Mouse (Mus musculus) limb, embryonic 10.5 days (tissue): ENCODE results near the gene Cfap54. TPM values are rescaled to one million over a fixed set of nuclear protein-coding genes. Genes with fewer than 3 reads are reported as not detected.

Experiments used
- DNase-seq: peaks from one replicate; pipeline ENCODE4 v3.0.0-alpha.2; 2017; ENCODE audit warnings: low spot score
- H3K27ac ChIP-seq: fragments of 300-500 bp; sonication (generic); 2 replicates; pipeline ENCODE4 v1.5.1; 2016; ENCODE audit warnings: mild to moderate bottlenecking
- H3K27me3 ChIP-seq: fragments of 300-500 bp; sonication (generic); 2 replicates; pipeline ENCODE4 v1.6.1; 2016; ENCODE audit warnings: low read depth, mild to moderate bottlenecking; ENCODE audit not compliant: poor library complexity, severe bottlenecking
- H3K36me3 ChIP-seq: fragments of 300-500 bp; sonication (generic); 2 replicates; pipeline ENCODE4 v1.6.1; 2016; ENCODE audit warnings: mild to moderate bottlenecking, moderate library complexity
- H3K4me1 ChIP-seq: fragments of 300-500 bp; sonication (generic); 2 replicates; pipeline ENCODE4 v1.6.1; 2016
- H3K4me3 ChIP-seq: fragments of 300-500 bp; sonication (generic); 2 replicates; pipeline ENCODE4 v1.5.1; 2016; ENCODE audit warnings: mild to moderate bottlenecking, moderate library complexity
- H3K9me3 ChIP-seq: fragments of 300-500 bp; sonication (generic); replicated peaks from 2 replicates; pipeline ENCODE4 v1.6.1; 2016; ENCODE audit warnings: mild to moderate bottlenecking
- WGBS: fragments of 180-500 bp; shearing (Covaris S2); methylation state at CpG from one replicate; pipeline ENCODE4 v1.1.7; 2016; 5-methylcytosine and 5-hydroxymethylcytosine counted together
- polyA plus RNA-seq: library from polyadenylated mRNA; unstranded; fragments of >200 nt; fragmentation: Nextera tagmentation; extraction: Ambion mirVana; gene quantifications from 2 replicates; pipeline ENCODE4 v1.2.1, GENCODE M21; 2016

The Cfap54 gene
- polyA plus RNA-seq, 1 experiment from 2014 or later, result 0.08 TPM

- H3K4me1 ChIP-seq, result no peaks in the 10 kb centered on the region
- H3K4me3 ChIP-seq, result no peak overlapping the region
- H3K27me3 ChIP-seq, result no peaks in the 10 kb centered on the region
- H3K27ac ChIP-seq, result no peak overlapping the region
- DNase-seq, result no peak
- 97% methylated on average over 1 of the region's 1 CpGs for WGBS
- no peaks in the 10 kb centered on the region for H3K9me3 ChIP-seq
- no peaks in the 10 kb centered on the region for H3K36me3 ChIP-seq
Measured at GRCm38 (mm10) chr10:93115743-93116142, 34.3 kb upstream of the Cfap54 start.

DNA sequence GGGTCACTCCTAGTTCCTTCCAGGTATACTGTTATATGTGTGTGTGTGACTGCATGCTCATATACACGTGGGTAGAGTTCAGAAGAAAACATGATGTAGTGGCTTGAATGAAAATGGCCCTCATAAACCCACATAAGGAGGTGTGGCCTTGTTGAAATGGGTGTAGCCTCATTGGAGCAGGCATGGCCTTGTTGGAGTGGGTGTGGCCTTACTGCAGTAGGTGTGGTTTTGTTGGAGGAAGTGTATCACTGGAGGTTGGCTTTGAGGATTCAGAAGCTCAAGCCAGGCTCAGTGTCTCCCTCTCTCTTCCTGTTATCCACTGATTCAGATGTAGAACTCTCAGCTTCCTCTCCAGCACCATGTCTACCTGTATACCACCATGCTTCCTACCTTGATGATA lies 33.4 kb upstream of the Cfap54 start:
- H3K4me3 ChIP-seq, result no peak overlapping the region
- 90% methylated on average over 1 of the region's 1 CpGs for WGBS
- no peak overlapping the region for H3K27ac ChIP-seq
- no peak for DNase-seq
- H3K36me3 ChIP-seq, result no peaks in the 10 kb centered on the region
- H3K27me3 ChIP-seq, result no peaks in the 10 kb centered on the region
- H3K9me3 ChIP-seq, result no peaks in the 10 kb centered on the region
- H3K4me1 ChIP-seq, result no peaks in the 10 kb centered on the region

DNA sequence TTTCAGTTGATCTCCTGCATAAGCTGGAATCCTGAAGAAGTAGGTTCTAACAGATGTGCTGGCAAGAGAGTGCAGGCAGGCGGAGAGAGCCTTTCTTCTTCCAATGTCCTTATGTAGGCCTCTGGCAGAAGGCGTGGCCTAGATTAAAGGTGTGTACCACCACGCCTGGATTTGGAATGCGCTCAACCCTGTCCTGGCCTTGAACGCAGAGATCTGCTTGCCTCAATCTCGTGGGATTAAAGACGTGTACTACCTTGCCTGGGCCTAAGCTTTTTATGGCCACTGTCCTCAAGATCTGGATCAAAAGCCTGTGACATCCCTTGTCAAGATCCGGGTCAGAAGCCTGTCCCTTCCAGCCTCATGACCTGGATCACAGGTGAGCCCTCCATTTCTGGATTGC lies 32.5 kb upstream of the Cfap54 start:
- WGBS, result 86% methylated on average over 8 of the region's 8 CpGs
- H3K4me3 ChIP-seq, result no peak overlapping the region
- H3K27ac ChIP-seq, result no peak overlapping the region
- H3K4me1 ChIP-seq, result no peaks in the 10 kb centered on the region
- no peaks in the 10 kb centered on the region for H3K9me3 ChIP-seq
- H3K36me3 ChIP-seq, result no peaks in the 10 kb centered on the region
- no peak for DNase-seq
- H3K27me3 ChIP-seq, result no peaks in the 10 kb centered on the region

DNA sequence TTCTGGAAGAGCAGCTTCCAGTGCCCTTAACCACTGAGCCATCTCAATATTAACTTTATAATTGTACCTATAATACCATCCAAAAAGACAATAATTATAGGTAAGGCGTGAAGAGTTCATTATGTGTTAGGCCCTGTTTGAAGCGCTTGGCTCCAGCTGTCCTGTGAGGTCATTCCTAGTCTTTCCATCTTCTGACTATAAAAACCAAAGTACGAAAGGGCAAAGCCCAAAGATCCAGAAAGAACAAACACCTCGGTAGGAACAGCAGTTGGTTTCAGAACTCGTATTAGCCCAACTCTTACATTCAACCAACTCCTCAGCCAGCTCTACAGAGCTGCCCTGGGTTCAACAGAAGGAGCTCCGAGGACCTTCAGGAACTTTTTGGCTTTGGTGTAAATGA lies 30.6 kb upstream of the Cfap54 start:
- no peaks in the 10 kb centered on the region for H3K9me3 ChIP-seq
- H3K4me3 ChIP-seq, result no peak overlapping the region
- no peaks in the 10 kb centered on the region for H3K27me3 ChIP-seq
- H3K36me3 ChIP-seq, result no peaks in the 10 kb centered on the region
- no peak overlapping the region for H3K27ac ChIP-seq
- H3K4me1 ChIP-seq, result no peaks in the 10 kb centered on the region
- DNase-seq, result no peak
- 93% methylated on average over 6 of the region's 6 CpGs for WGBS

GRCm38 (mm10) chr10:93111412-93111811 lies 30.0 kb upstream of the Cfap54 start:
- Histone ChIP-seq H3K27me3 (no peaks in the 10 kb centered on the region), H3K36me3 (no peaks in the 10 kb centered on the region), H3K4me1 (no peaks in the 10 kb centered on the region), H3K4me3 (no peak overlapping the region), H3K9me3 (no peaks in the 10 kb centered on the region), H3K27ac (no peak overlapping the region)
- no peak for DNase-seq
- WGBS, result 79% methylated on average over 8 of the region's 8 CpGs

GRCm38 (mm10) chr10:93105358-93105757 lies 23.9 kb upstream of the Cfap54 start:
- no peak overlapping the region for H3K27ac ChIP-seq
- H3K9me3 ChIP-seq, result no peaks in the 10 kb centered on the region
- H3K27me3 ChIP-seq, result no peaks in the 10 kb centered on the region
- no peak for DNase-seq
- H3K36me3 ChIP-seq, result no peaks in the 10 kb centered on the region
- H3K4me3 ChIP-seq, result no peak overlapping the region
- 91% methylated on average over 7 of the region's 7 CpGs for WGBS
- no peaks in the 10 kb centered on the region for H3K4me1 ChIP-seq

DNA sequence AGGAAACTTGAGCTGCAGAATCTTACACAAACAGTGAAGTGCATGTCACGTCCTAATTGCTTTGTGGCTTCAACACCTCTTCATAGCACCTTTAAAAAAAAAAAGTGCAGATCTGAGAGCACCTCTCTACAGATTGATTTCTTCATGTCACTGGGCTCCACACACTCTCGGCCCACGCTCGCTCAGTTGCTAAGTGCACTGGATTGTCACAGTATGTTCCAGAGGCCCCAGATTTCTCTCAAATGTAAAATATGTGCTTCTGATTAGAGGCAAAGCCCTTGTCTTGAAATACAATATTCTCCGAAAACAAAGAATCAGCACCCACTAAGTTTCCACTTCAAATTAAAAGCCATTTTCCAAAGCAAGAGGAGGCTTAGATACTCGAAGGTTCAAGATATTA lies 22.9 kb upstream of the Cfap54 start:
- Histone ChIP-seq H3K36me3 (no peaks in the 10 kb centered on the region), H3K4me3 (no peak overlapping the region), H3K27me3 (no peaks in the 10 kb centered on the region), H3K4me1 (no peaks in the 10 kb centered on the region), H3K9me3 (no peaks in the 10 kb centered on the region), H3K27ac (no peak overlapping the region)
- WGBS, result 81% methylated on average over 6 of the region's 6 CpGs
- no peak for DNase-seq

GRCm38 (mm10) chr10:93103676-93104075 lies 22.3 kb upstream of the Cfap54 start:
- Histone ChIP-seq H3K4me1 (no peaks in the 10 kb centered on the region), H3K9me3 (no peaks in the 10 kb centered on the region), H3K27me3 (no peaks in the 10 kb centered on the region), H3K4me3 (no peak overlapping the region), H3K36me3 (no peaks in the 10 kb centered on the region), H3K27ac (no peak overlapping the region)
- DNase-seq, result no peak
- WGBS, result 87% methylated on average over 11 of the region's 11 CpGs

- WGBS, result 69% methylated on average over 5 of the region's 5 CpGs
- no peak overlapping the region for H3K27ac ChIP-seq
- H3K9me3 ChIP-seq, result no peaks in the 10 kb centered on the region
- no peak for DNase-seq
- H3K27me3 ChIP-seq, result no peaks in the 10 kb centered on the region
- H3K4me1 ChIP-seq, result no peaks in the 10 kb centered on the region
- H3K36me3 ChIP-seq, result no peaks in the 10 kb centered on the region
- no peak overlapping the region for H3K4me3 ChIP-seq
Measured at GRCm38 (mm10) chr10:93102321-93102720, 20.9 kb upstream of the Cfap54 start.

DNA sequence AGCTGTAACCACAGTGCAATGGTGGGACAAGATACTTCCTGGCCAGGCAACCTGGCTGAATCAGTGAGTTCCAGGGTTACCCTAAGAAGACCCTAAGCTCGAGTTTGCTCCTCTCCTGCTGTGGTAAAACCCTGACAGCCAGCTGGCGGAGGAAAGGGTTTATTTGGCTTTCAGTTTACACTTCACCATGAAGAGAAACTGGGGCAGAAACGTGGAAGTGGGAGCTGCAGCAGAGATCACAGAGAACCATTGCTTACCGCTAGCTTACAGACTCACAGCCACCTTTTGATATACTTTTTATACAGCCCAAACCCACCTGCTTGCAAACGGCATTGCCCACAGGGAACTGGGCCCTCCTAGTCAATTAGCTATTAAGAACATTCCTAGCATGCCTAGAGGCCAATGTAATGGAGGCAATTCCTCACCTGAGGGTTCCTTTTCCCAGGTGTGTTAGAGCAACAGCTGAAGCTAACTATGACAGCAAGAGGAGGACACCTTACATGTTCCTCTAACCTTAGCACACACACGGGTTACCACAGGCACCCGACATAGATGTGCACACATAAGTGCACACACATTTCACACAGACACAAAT lies 16.9 kb upstream of the Cfap54 start:
- no peak overlapping the region for H3K4me3 ChIP-seq
- no peaks in the 10 kb centered on the region for H3K27me3 ChIP-seq
- H3K9me3 ChIP-seq, result no peaks in the 10 kb centered on the region
- no peaks in the 10 kb centered on the region for H3K4me1 ChIP-seq
- no peak for DNase-seq
- WGBS, result 69% methylated on average over 7 of the region's 7 CpGs
- H3K27ac ChIP-seq, result no peak overlapping the region
- no peaks in the 10 kb centered on the region for H3K36me3 ChIP-seq

- Histone ChIP-seq H3K9me3 (no peaks in the 10 kb centered on the region), H3K36me3 (no peaks in the 10 kb centered on the region), H3K4me3 (no peak overlapping the region), H3K27me3 (no peaks in the 10 kb centered on the region), H3K4me1 (no peaks in the 10 kb centered on the region), H3K27ac (no peak overlapping the region)
- 92% methylated on average over 7 of the region's 7 CpGs for WGBS
- DNase-seq, result no peak
Measured at GRCm38 (mm10) chr10:93097439-93097838, 16.0 kb upstream of the Cfap54 start.

- WGBS, result 82% methylated on average over 4 of the region's 4 CpGs
- no peaks in the 10 kb centered on the region for H3K9me3 ChIP-seq
- no peak overlapping the region for H3K4me3 ChIP-seq
- H3K27me3 ChIP-seq, result no peaks in the 10 kb centered on the region
- H3K4me1 ChIP-seq, result no peaks in the 10 kb centered on the region
- no peak overlapping the region for H3K27ac ChIP-seq
- DNase-seq, result no peak
- no peaks in the 10 kb centered on the region for H3K36me3 ChIP-seq
Measured at GRCm38 (mm10) chr10:93095827-93096226, 14.4 kb upstream of the Cfap54 start.

DNA sequence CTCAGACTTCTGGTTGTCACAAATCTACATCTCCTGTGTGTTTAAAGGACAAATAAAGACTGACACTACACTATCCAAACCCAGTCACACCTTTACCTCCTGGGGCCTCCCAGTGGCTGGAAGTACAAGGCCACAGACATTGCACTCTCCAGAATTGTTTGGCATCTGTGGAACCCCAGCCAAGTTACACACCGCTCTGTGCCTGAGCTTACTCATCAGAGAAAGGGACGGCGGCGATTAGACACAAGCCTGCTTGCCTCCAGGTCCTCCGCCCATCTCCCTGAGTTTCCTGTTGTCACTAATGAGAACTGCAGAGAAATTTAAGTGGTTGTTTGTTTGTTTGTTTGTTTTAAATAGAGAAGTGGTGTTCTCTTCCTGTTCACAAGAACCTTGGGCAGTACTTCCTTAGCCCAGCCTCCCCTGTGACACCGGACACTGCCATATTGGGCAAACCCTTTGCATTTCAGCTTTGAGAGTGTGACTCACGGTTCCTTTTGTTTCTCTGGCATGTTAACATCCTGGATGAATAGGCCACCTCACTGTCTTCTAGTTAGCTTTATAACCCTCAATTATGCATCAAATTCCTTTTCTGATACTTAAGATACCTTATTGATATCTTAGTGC lies 13.7 kb upstream of the Cfap54 start:
- Histone ChIP-seq H3K4me1 (no peaks in the 10 kb centered on the region), H3K9me3 (no peaks in the 10 kb centered on the region), H3K27me3 (no peaks in the 10 kb centered on the region), H3K27ac (no peak overlapping the region), H3K4me3 (no peak overlapping the region), H3K36me3 (no peaks in the 10 kb centered on the region)
- 86% methylated on average over 7 of the region's 7 CpGs for WGBS
- DNase-seq, result no peak

DNA sequence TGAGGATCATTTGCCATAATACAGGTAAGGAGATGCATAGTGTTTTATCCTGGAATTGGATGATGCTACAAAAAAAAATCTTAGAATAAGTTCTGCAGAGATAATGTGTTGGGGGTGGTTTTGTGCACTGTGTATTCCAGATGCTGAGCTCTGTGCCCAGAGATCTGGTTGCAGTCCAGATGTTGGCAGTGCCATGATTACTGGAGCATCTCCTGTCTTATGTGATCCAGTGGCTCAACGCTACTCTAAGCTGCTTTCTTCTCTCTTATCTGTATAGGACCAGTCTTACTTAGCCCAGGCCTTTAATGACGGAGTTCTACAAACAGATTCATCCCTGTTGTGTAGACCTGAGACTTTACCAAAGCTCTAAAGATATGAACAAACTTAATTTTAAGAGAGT lies 10.5 kb upstream of the Cfap54 start:
- H3K9me3 ChIP-seq, result no peaks in the 10 kb centered on the region
- H3K4me3 ChIP-seq, result no peak overlapping the region
- no peaks in the 10 kb centered on the region for H3K36me3 ChIP-seq
- H3K4me1 ChIP-seq, result no peaks in the 10 kb centered on the region
- H3K27me3 ChIP-seq, result no peaks in the 10 kb centered on the region
- H3K27ac ChIP-seq, result no peak overlapping the region
- no peak for DNase-seq
- WGBS, result 87% methylated on average over 2 of the region's 2 CpGs
